Mouse (Mus musculus): Measurements from ENCODE around the gene Trappc3. TPM values are rescaled to one million over a fixed set of nuclear protein-coding genes. Genes with fewer than 3 reads are reported as not detected.

Trappc3 gene
- polyA plus RNA-seq, 1 experiment from 2014 or later: 198 TPM

- Histone ChIP-seq H3K4me2 (ENCODE audit: low read length) (no peak overlapping the region), H3K9me3 (replicated peaks; ENCODE audit: control insufficient read depth, low read length, poor library complexity, severe bottlenecking) (no peaks in the 10 kb centered on the region), H3K4me1 (ENCODE audit: control insufficient read depth, insufficient read depth, low read length) (peaks cover 6% of the 10 kb centered on the region; the same call in 1 of the 2 replicates), H3K27me3 (ENCODE audit: control insufficient read depth, insufficient read depth, low read depth, low read length) (no peaks in the 10 kb centered on the region), H3K27ac (ENCODE audit: low read length) (no peak overlapping the region), H3K9ac (ENCODE audit: low read depth, low read length) (no peak overlapping the region), H3K36me3 (ENCODE audit: control insufficient read depth, insufficient read depth, low read length) (peaks cover 63% of the 10 kb centered on the region), H3K4me3 (ENCODE audit: low read depth, low read length) (no peak overlapping the region)
- no peak for ATAC-seq
- 91% methylated on average over 29 of the region's 29 CpGs for WGBS
These were observed 28.3 kb upstream of the Trappc3 start for GRCm38 (mm10) chr4:126233676-126234308.

- WGBS: 88% methylated on average over 18 of the region's 18 CpGs
- Histone ChIP-seq H3K4me2 (ENCODE audit: low read length) (no peak overlapping the region), H3K9me3 (replicated peaks; ENCODE audit: control insufficient read depth, low read length, poor library complexity, severe bottlenecking) (no peaks in the 10 kb centered on the region), H3K36me3 (ENCODE audit: control insufficient read depth, insufficient read depth, low read length) (peaks cover 64% of the 10 kb centered on the region), H3K27me3 (ENCODE audit: control insufficient read depth, insufficient read depth, low read depth, low read length) (no peaks in the 10 kb centered on the region), H3K4me3 (ENCODE audit: low read depth, low read length) (no peak overlapping the region), H3K4me1 (ENCODE audit: control insufficient read depth, insufficient read depth, low read length) (peaks cover 6% of the 10 kb centered on the region; the same call in 1 of the 2 replicates), H3K27ac (ENCODE audit: low read length) (no peak overlapping the region), H3K9ac (ENCODE audit: low read depth, low read length) (no peak overlapping the region)
- ATAC-seq: no peak
These were observed 27.5 kb upstream of the Trappc3 start for GRCm38 (mm10) chr4:126234496-126235175.

DNA sequence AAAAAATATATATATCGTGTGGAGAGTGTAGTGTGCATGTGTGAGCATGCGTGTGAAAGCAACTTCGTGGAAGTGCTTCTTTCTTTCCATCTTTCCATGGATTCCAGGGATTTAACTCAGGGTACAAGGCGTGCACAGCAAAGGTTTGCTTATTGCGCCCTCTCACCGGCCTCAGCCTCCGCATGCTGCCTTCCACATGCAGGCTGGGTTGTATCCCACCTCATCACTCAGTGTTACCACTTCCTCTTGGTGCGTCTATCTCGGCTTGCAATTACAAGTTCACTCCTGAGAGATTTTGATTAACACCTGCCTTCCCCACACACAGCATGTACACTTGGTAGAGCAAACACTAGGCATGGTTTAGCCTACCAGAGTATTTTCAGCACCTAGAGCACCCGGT lies 26.9 kb upstream of the Trappc3 start:
- H3K4me1 ChIP-seq (ENCODE audit: control insufficient read depth, insufficient read depth, low read length): peaks cover 6% of the 10 kb centered on the region; the same call in 1 of the 2 replicates
- H3K27me3 ChIP-seq (ENCODE audit: control insufficient read depth, insufficient read depth, low read depth, low read length): no peaks in the 10 kb centered on the region
- no peak overlapping the region for H3K4me2 ChIP-seq (ENCODE audit: low read length)
- no peak for ATAC-seq
- H3K36me3 ChIP-seq (ENCODE audit: control insufficient read depth, insufficient read depth, low read length): peaks cover 69% of the 10 kb centered on the region
- H3K9me3 ChIP-seq (replicated peaks; ENCODE audit: control insufficient read depth, low read length, poor library complexity, severe bottlenecking): no peaks in the 10 kb centered on the region
- no peak overlapping the region for H3K27ac ChIP-seq (ENCODE audit: low read length)
- 96% methylated on average over 10 of the region's 10 CpGs for WGBS
- H3K4me3 ChIP-seq (ENCODE audit: low read depth, low read length): no peak overlapping the region
- no peak overlapping the region for H3K9ac ChIP-seq (ENCODE audit: low read depth, low read length)

- H3K4me2 ChIP-seq (ENCODE audit: low read length): no peak overlapping the region
- H3K27me3 ChIP-seq (ENCODE audit: control insufficient read depth, insufficient read depth, low read depth, low read length): no peaks in the 10 kb centered on the region
- no peaks in the 10 kb centered on the region for H3K9me3 ChIP-seq (replicated peaks; ENCODE audit: control insufficient read depth, low read length, poor library complexity, severe bottlenecking)
- no peak for ATAC-seq
- H3K4me1 ChIP-seq (ENCODE audit: control insufficient read depth, insufficient read depth, low read length): peaks cover 6% of the 10 kb centered on the region; the same call in 1 of the 2 replicates
- peaks cover 70% of the 10 kb centered on the region for H3K36me3 ChIP-seq (ENCODE audit: control insufficient read depth, insufficient read depth, low read length)
- H3K9ac ChIP-seq (ENCODE audit: low read depth, low read length): no peak overlapping the region
- 55% methylated on average over 52 of the region's 63 CpGs for WGBS
- H3K27ac ChIP-seq (ENCODE audit: low read length): no peak overlapping the region
- H3K4me3 ChIP-seq (ENCODE audit: low read depth, low read length): no peak overlapping the region
These were observed 25.5 kb upstream of the Trappc3 start for GRCm38 (mm10) chr4:126236467-126237280.

DNA sequence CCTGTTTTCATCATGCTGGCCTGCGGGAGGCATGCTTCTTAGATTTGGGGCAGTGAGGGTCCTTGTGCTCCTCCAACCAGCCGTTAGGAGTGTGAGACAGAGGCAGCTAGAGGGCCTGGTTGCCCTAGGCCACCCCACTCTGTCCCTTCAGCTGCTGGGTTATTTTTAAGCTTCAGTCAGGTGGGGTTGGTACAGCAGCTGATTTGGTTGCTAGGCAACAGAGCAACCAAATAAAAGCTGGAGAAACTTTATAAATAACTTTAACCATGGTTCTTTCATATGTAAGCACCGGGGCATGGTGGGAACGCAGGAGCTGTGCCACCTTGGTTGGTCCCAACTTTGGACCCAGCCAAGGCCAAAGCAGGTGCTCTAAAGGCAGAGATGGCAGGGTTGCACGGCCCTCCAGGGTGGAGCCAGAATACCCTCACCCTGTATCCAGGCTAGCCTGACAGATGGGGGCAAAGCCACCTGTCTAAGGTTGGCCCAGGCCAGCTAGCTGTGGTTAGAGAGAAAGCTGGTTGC lies 24.3 kb upstream of the Trappc3 start:
- Histone ChIP-seq H3K27ac (ENCODE audit: low read length) (no peak overlapping the region; the same call in 1 of the 2 replicates), H3K4me2 (ENCODE audit: low read length) (no peak overlapping the region), H3K9ac (ENCODE audit: low read depth, low read length) (no peak overlapping the region), H3K36me3 (ENCODE audit: control insufficient read depth, insufficient read depth, low read length) (peaks cover 66% of the 10 kb centered on the region), H3K4me1 (ENCODE audit: control insufficient read depth, insufficient read depth, low read length) (peaks cover 6% of the 10 kb centered on the region; the same call in 1 of the 2 replicates), H3K9me3 (replicated peaks; ENCODE audit: control insufficient read depth, low read length, poor library complexity, severe bottlenecking) (no peaks in the 10 kb centered on the region), H3K4me3 (ENCODE audit: low read depth, low read length) (no peak overlapping the region), H3K27me3 (ENCODE audit: control insufficient read depth, insufficient read depth, low read depth, low read length) (no peaks in the 10 kb centered on the region)
- no peak for ATAC-seq
- 53% methylated on average over 5 of the region's 5 CpGs for WGBS

DNA sequence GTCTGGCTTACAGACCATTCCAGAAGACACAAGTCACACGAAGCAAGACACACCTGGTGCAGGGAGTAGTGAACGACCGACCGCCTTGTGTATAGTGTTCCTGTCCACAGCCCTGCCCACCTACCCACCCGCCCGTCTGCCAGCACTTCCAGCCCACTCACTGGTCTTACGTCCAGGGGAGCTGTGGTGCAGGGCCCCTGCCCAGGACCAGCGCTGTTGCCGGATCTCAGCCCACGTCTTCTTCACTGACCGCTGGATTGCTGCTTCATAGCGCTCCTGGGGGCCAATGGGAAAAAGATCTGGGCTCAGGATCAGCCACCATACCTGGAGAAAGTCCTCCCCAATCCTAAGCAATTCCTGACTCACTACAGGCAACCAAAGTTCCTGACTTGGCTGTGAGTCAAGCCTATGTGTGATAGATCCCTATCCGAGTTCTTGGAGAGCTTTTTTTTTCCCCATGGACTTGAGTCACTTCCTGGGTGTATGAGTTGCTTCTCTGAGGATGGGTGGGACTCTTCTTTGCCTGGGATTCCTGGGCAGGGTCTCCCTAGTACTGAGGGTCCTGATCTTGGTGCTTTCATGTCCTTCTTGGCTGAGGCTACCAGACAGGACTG lies 22.2 kb upstream of the Trappc3 start:
- no peak overlapping the region for H3K9ac ChIP-seq (ENCODE audit: low read depth, low read length)
- no peak for ATAC-seq
- H3K27ac ChIP-seq (ENCODE audit: low read length): no peak overlapping the region
- no peak overlapping the region for H3K4me3 ChIP-seq (ENCODE audit: low read depth, low read length)
- H3K4me2 ChIP-seq (ENCODE audit: low read length): no peak overlapping the region
- H3K36me3 ChIP-seq (ENCODE audit: control insufficient read depth, insufficient read depth, low read length): peaks cover 49% of the 10 kb centered on the region
- H3K27me3 ChIP-seq (ENCODE audit: control insufficient read depth, insufficient read depth, low read depth, low read length): no peaks in the 10 kb centered on the region
- 88% methylated on average over 13 of the region's 13 CpGs for WGBS
- H3K9me3 ChIP-seq (replicated peaks; ENCODE audit: control insufficient read depth, low read length, poor library complexity, severe bottlenecking): no peaks in the 10 kb centered on the region
- H3K4me1 ChIP-seq (ENCODE audit: control insufficient read depth, insufficient read depth, low read length): peaks cover 6% of the 10 kb centered on the region; the same call in 1 of the 2 replicates

DNA sequence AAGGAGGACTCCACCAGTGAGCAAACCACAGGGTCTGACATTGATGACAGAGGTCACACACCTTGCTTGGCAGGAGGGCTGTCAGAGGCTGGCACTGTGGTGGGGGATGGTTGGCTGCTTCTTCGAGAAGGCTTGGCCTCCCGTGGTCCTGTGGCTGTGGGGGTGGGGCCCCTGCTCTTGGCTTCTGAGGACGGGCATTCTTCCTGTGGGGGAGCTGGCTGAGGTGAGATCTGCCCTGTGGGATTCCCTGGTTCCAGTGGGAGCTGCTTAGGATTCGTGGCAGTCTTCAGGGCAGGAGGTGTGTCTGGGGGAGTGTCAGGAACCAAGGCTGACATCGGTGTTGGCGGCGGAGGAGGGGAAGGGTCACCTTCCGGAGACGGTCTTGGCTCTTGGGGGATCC lies 20.2 kb upstream of the Trappc3 start:
- WGBS: 53% methylated on average over 9 of the region's 9 CpGs
- H3K27me3 ChIP-seq (ENCODE audit: control insufficient read depth, insufficient read depth, low read depth, low read length): no peaks in the 10 kb centered on the region
- H3K27ac ChIP-seq (ENCODE audit: low read length): no peak overlapping the region
- ATAC-seq: no peak
- H3K4me1 ChIP-seq (ENCODE audit: control insufficient read depth, insufficient read depth, low read length): peaks cover 6% of the 10 kb centered on the region; the same call in 1 of the 2 replicates
- H3K9ac ChIP-seq (ENCODE audit: low read depth, low read length): no peak overlapping the region
- H3K9me3 ChIP-seq (replicated peaks; ENCODE audit: control insufficient read depth, low read length, poor library complexity, severe bottlenecking): no peaks in the 10 kb centered on the region
- peaks cover 31% of the 10 kb centered on the region for H3K36me3 ChIP-seq (ENCODE audit: control insufficient read depth, insufficient read depth, low read length)
- no peak overlapping the region for H3K4me2 ChIP-seq (ENCODE audit: low read length)
- no peak overlapping the region for H3K4me3 ChIP-seq (ENCODE audit: low read depth, low read length)

DNA sequence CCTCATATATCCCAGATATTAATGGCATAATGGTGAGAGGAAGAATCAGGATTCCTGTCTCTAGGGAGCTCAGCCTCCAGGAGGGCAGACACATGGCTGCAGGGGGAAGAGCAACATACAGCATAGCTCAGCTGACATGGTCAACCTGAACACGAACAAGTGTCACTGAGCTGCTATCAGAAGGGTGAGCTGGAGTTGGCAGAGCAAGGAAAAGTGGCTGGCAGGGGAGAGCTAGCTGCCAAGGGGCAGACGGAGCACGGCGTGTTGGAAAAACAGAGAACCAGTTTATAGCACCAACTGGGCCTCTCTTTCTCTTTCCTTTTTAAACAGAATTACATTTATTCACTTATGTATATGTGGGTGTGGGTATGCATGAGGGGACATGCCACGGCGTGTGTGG lies 19.6 kb upstream of the Trappc3 start:
- ATAC-seq: no peak
- H3K36me3 ChIP-seq (ENCODE audit: control insufficient read depth, insufficient read depth, low read length): peaks cover 31% of the 10 kb centered on the region

More for the DNA sequence above, 19.6 kb upstream of the Trappc3 start:
- Histone ChIP-seq H3K4me1 (ENCODE audit: control insufficient read depth, insufficient read depth, low read length) (peaks cover 6% of the 10 kb centered on the region; the same call in 1 of the 2 replicates), H3K27me3 (ENCODE audit: control insufficient read depth, insufficient read depth, low read depth, low read length) (no peaks in the 10 kb centered on the region), H3K4me2 (ENCODE audit: low read length) (no peak overlapping the region), H3K4me3 (ENCODE audit: low read depth, low read length) (no peak overlapping the region), H3K9me3 (replicated peaks; ENCODE audit: control insufficient read depth, low read length, poor library complexity, severe bottlenecking) (no peaks in the 10 kb centered on the region), H3K9ac (ENCODE audit: low read depth, low read length) (no peak overlapping the region), H3K27ac (ENCODE audit: low read length) (no peak overlapping the region)
- WGBS: 85% methylated on average over 6 of the region's 6 CpGs
